ENCODE assay signal across 17 mouse cellular contexts in genomic region chr4:123413876-123414275, GRCm38 (mm10).
DNase-seq lines count a peak whose midpoint lies in the region; ATAC-seq and TF ChIP-seq lines count a peak whose summit lies in the region.
"Had no signal": no experiment of that assay in that cellular context is flagged by ENCODE, and none has a peak within 500 bp of the region (broad histone marks: within the 10 kb centered on the region; RNA-seq: fewer than 3 reads in every experiment).

No protein-coding gene starts in this region.

- intact Hi-C loops in left cerebral cortex, postnatal 4 days (cut with DNase I) = no loop called here

- no peak overlapping the region for H3K27ac ChIP-seq in kidney, postnatal 0 days
- peak overlapping the region; percentile 96 for H3K27ac ChIP-seq in embryonic fibroblast, embryonic 13.5 days (ENCODE audit: insufficient read depth, low read length)
- H3K27ac ChIP-seq in liver, embryonic 11.5 days (ENCODE audit: low read depth, low read length) = no peak overlapping the region
- H3K27ac ChIP-seq: neural tube, embryonic 12.5 days had no signal

- no peaks in the 10 kb centered on the region for H3K27me3 ChIP-seq in kidney, postnatal 0 days (ENCODE audit: insufficient read depth, low read length)
- H3K27me3 ChIP-seq in liver, embryonic 11.5 days (replicated peaks; ENCODE audit: control insufficient read depth, insufficient read depth, low read length) = no peaks in the 10 kb centered on the region
- H3K27me3 ChIP-seq: megakaryocyte, embryonic 14.5 days; neural tube, embryonic 12.5 days had no signal

- no peaks in the 10 kb centered on the region for H3K36me3 ChIP-seq in kidney, postnatal 0 days (ENCODE audit: insufficient read depth, low read length)
- H3K36me3 ChIP-seq in liver, embryonic 11.5 days (ENCODE audit: control insufficient read depth, insufficient read depth, low read length) = no peaks in the 10 kb centered on the region

- 28% methylated on average over 2 of the region's 2 CpGs for WGBS in kidney, postnatal 0 days
- WGBS in liver, embryonic 11.5 days = 64% methylated on average over 2 of the region's 2 CpGs

- no peak for ATAC-seq in kidney, postnatal 0 days (replicated peaks; ENCODE audit: low FRiP score, low read depth)
- no peak for ATAC-seq in liver, embryonic 11.5 days (replicated peaks; ENCODE audit: low FRiP score)
- ATAC-seq: forebrain, embryonic 14.5 days; inflammation-experienced regulatory T-cells, adult 6 months; midbrain, embryonic 16.5 days had no signal

- TF ChIP-seq POLR2A in embryonic fibroblast, embryonic 13.5 days (IDR thresholded peaks at IDR 0.05; ENCODE audit: low read depth, low read length) = no peak

- H3K4me2 ChIP-seq in kidney, postnatal 0 days (ENCODE audit: low read length) = no peak overlapping the region
- H3K4me2 ChIP-seq in liver, embryonic 11.5 days = no peak overlapping the region
- H3K4me2 ChIP-seq: neural tube, embryonic 12.5 days had no signal

- DNase-seq in heart, adult 11 months = peak; percentile 79
- DNase-seq in heart, adult 9 months (ENCODE audit: low spot score in 2 of 2) = no peak
- peak; percentile 71 for DNase-seq in kidney, postnatal 0 days (ENCODE audit: low spot score)
- no peak for DNase-seq in kidney, postnatal 36 days
- peak; percentile 37 for DNase-seq in 3T3-L1 (ENCODE audit: low read depth, low spot score)
- DNase-seq in liver, embryonic 11.5 days (ENCODE audit: low spot score) = no peak
- no peak for DNase-seq in left cerebral cortex, postnatal 4 days
- DNase-seq: adrenal gland, adult 2 months; cerebellum, adult 18-20 months; right cerebral cortex, postnatal 14 days; thymus, adult 18-20 months had no signal

- TF ChIP-seq CTCF in kidney, postnatal 0 days (IDR thresholded peaks at IDR 0.05; ENCODE audit: low read depth) = no peak
- TF ChIP-seq CTCF in embryonic fibroblast, embryonic 13.5 days (IDR thresholded peaks at IDR 0.05; ENCODE audit: borderline replicate concordance, insufficient read depth, low read length) = no peak

- peaks cover 18% of the 10 kb centered on the region for H3K4me1 ChIP-seq in kidney, postnatal 0 days (replicated peaks; ENCODE audit: insufficient read depth, low read length)
- H3K4me1 ChIP-seq in embryonic fibroblast, embryonic 13.5 days (ENCODE audit: control insufficient read depth, insufficient read depth, low read length) = peaks cover 26% of the 10 kb centered on the region
- peaks cover 16% of the 10 kb centered on the region for H3K4me1 ChIP-seq in liver, embryonic 11.5 days (replicated peaks; ENCODE audit: control insufficient read depth, insufficient read depth, low read length)

- H3K9ac ChIP-seq in kidney, postnatal 0 days (ENCODE audit: low read depth, low read length) = no peak overlapping the region
- no peak overlapping the region for H3K9ac ChIP-seq in liver, embryonic 11.5 days (ENCODE audit: low read depth, low read length)
- H3K9ac ChIP-seq: neural tube, embryonic 12.5 days had no signal

- no peak overlapping the region for H3K4me3 ChIP-seq in kidney, postnatal 0 days (replicated peaks; ENCODE audit: low read depth, low read length)
- H3K4me3 ChIP-seq in embryonic fibroblast, embryonic 13.5 days (ENCODE audit: insufficient read depth, low read length) = no peak overlapping the region
- no peak overlapping the region for H3K4me3 ChIP-seq in liver, embryonic 11.5 days (ENCODE audit: low read depth, low read length)
- H3K4me3 ChIP-seq: megakaryocyte, embryonic 14.5 days; neural tube, embryonic 12.5 days had no signal

- H3K9me3 ChIP-seq in kidney, postnatal 0 days (replicated peaks; ENCODE audit: low read length) = no peaks in the 10 kb centered on the region
- no peaks in the 10 kb centered on the region for H3K9me3 ChIP-seq in liver, embryonic 11.5 days (ENCODE audit: control insufficient read depth, low read length)
- H3K9me3 ChIP-seq: megakaryocyte, embryonic 14.5 days; neural tube, embryonic 12.5 days had no signal

Comparison
In these comparisons a context has a peak if more than half of its experiments do, and no peak if none do; other contexts are left out.
1. DNase-seq: peak in heart, adult 11 months (single experiment), kidney, postnatal 0 days (single experiment) and 3T3-L1 (single experiment); none in heart, adult 9 months (0 of 2), kidney, postnatal 36 days (0 of 2), liver, embryonic 11.5 days (single experiment) and left cerebral cortex, postnatal 4 days (single experiment).